In genomic region chr16:30271223-30271761, GRCm38 (mm10) we compare ENCODE assay signal across 20 mouse cellular contexts. TPM values are rescaled to one million over a fixed set of nuclear protein-coding genes. Genes with fewer than 3 reads are reported as not detected.
DNase-seq lines count a peak whose midpoint lies in the region; ATAC-seq and TF ChIP-seq lines count a peak whose summit lies in the region.
"Had no signal": no experiment of that assay in that cellular context is flagged by ENCODE, and none has a peak within 500 bp of the region (broad histone marks: within the 10 kb centered on the region; RNA-seq: fewer than 3 reads in every experiment).

No protein-coding gene starts in this region.

- no peak overlapping the region for H3K4me3 ChIP-seq in heart, postnatal 0 days (ENCODE audit: low read depth, low read length)
- H3K4me3 ChIP-seq in embryonic facial prominence, embryonic 10.5 days: no peak overlapping the region
- H3K4me3 ChIP-seq in embryonic fibroblast, embryonic 13.5 days (ENCODE audit: insufficient read depth, low read length): no peak overlapping the region
- no peak overlapping the region for H3K4me3 ChIP-seq in stomach, embryonic 14.5 days (ENCODE audit: low read depth, low read length)
- H3K4me3 ChIP-seq: midbrain, embryonic 15.5 days had no signal

- H3K9me3 ChIP-seq in heart, postnatal 0 days (replicated peaks; ENCODE audit: control insufficient read depth, low read length): no peaks in the 10 kb centered on the region
- no peaks in the 10 kb centered on the region for H3K9me3 ChIP-seq in embryonic facial prominence, embryonic 10.5 days
- H3K9me3 ChIP-seq in stomach, embryonic 14.5 days (ENCODE audit: control insufficient read depth, low read depth, low read length): no peaks in the 10 kb centered on the region
- H3K9me3 ChIP-seq: midbrain, embryonic 15.5 days had no signal

- 55% methylated on average over 8 of the region's 8 CpGs for WGBS in heart, postnatal 0 days
- 48% methylated on average over 8 of the region's 8 CpGs for WGBS in embryonic facial prominence, embryonic 10.5 days
- 45% methylated on average over 8 of the region's 8 CpGs for WGBS in stomach, embryonic 14.5 days

- TF ChIP-seq EP300 in heart, postnatal 0 days (IDR thresholded peaks at IDR 0.05; ENCODE audit: low read depth): no peak

- no peak overlapping the region for H3K4me2 ChIP-seq in heart, postnatal 0 days (ENCODE audit: low read depth, low read length)
- no peak overlapping the region for H3K4me2 ChIP-seq in stomach, embryonic 14.5 days (replicated peaks; ENCODE audit: low read depth, low read length)
- H3K4me2 ChIP-seq: midbrain, embryonic 15.5 days had no signal

- 0 out of 2 replicates have a peak, but pooled peaks have one; percentile 19 for TF ChIP-seq POLR2A in embryonic fibroblast, embryonic 13.5 days (IDR thresholded peaks at IDR 0.05; ENCODE audit: low read depth, low read length)

- no peak for ATAC-seq in heart, postnatal 0 days (ENCODE audit: insufficient read depth, low read depth)
- 0 out of 2 replicates have a peak, but pooled peaks have one; percentile 49 for ATAC-seq in stomach, embryonic 14.5 days (ENCODE audit: insufficient number of reproducible peaks, insufficient read depth, low FRiP score, low read depth)
- ATAC-seq: activated CD4-positive, CD25-positive, alpha-beta regulatory T cell, adult 4 months; hindbrain, embryonic 16.5 days; midbrain, embryonic 15.5 days had no signal

- H3K36me3 ChIP-seq in heart, postnatal 0 days (replicated peaks; ENCODE audit: control insufficient read depth, insufficient read depth, low read length): no peaks in the 10 kb centered on the region
- H3K36me3 ChIP-seq in embryonic facial prominence, embryonic 10.5 days (replicated peaks): no peaks in the 10 kb centered on the region
- no peaks in the 10 kb centered on the region for H3K36me3 ChIP-seq in stomach, embryonic 14.5 days (ENCODE audit: control insufficient read depth, insufficient read depth, low read length)
- H3K36me3 ChIP-seq: midbrain, embryonic 15.5 days had no signal

- no peaks in the 10 kb centered on the region for H3K27me3 ChIP-seq in heart, postnatal 0 days (ENCODE audit: control insufficient read depth, insufficient read depth, low read length)
- peaks cover 10% of the 10 kb centered on the region; the same call in 1 of the 2 replicates for H3K27me3 ChIP-seq in embryonic facial prominence, embryonic 10.5 days (replicated peaks; ENCODE audit: low read depth, poor library complexity, severe bottlenecking)
- H3K27me3 ChIP-seq in stomach, embryonic 14.5 days (ENCODE audit: control insufficient read depth, insufficient read depth, low read length): no peaks in the 10 kb centered on the region
- H3K27me3 ChIP-seq: midbrain, embryonic 15.5 days had no signal

- intact Hi-C loops in heart, postnatal 14 days (cut with DNase I): no loop called here

- no peak for DNase-seq in heart, postnatal 0 days (ENCODE audit: low spot score)
- DNase-seq in heart, postnatal 14 days: no peak
- peak; percentile 36 for DNase-seq in embryonic facial prominence, embryonic 10.5 days (ENCODE audit: low spot score)
- DNase-seq in kidney, postnatal 4 days: no peak
- DNase-seq in spleen, postnatal 10 days (ENCODE audit: low spot score in 2 of 2): no peak
- DNase-seq: cerebellum, adult 11-12 months; gastrocnemius, postnatal 25 days had no signal

- H3K4me1 ChIP-seq in heart, postnatal 0 days (ENCODE audit: control insufficient read depth, insufficient read depth): peaks cover 7% of the 10 kb centered on the region; the same call in 1 of the 2 replicates
- peaks cover 32% of the 10 kb centered on the region for H3K4me1 ChIP-seq in embryonic facial prominence, embryonic 10.5 days
- peaks cover 11% of the 10 kb centered on the region for H3K4me1 ChIP-seq in embryonic fibroblast, embryonic 13.5 days (ENCODE audit: control insufficient read depth, insufficient read depth, low read length)
- peaks cover 10% of the 10 kb centered on the region; the same call in 1 of the 2 replicates for H3K4me1 ChIP-seq in stomach, embryonic 14.5 days (ENCODE audit: control insufficient read depth, insufficient read depth, low read length)
- H3K4me1 ChIP-seq: midbrain, embryonic 15.5 days had no signal

- peak overlapping the region; percentile 15; the same call in 1 of the 2 replicates for H3K27ac ChIP-seq in heart, postnatal 0 days (ENCODE audit: low read depth)
- H3K27ac ChIP-seq in embryonic facial prominence, embryonic 10.5 days (replicated peaks): peak overlapping the region; percentile 76
- H3K27ac ChIP-seq in embryonic fibroblast, embryonic 13.5 days (ENCODE audit: insufficient read depth, low read length): peak overlapping the region; percentile 95
- peak overlapping the region; percentile 52 for H3K27ac ChIP-seq in stomach, embryonic 14.5 days (ENCODE audit: low read length)
- H3K27ac ChIP-seq: midbrain, embryonic 15.5 days had no signal

- no peak for TF ChIP-seq CTCF in heart, postnatal 0 days (IDR thresholded peaks at IDR 0.05; ENCODE audit: low read depth)
- TF ChIP-seq CTCF in embryonic fibroblast, embryonic 13.5 days (IDR thresholded peaks at IDR 0.05; ENCODE audit: borderline replicate concordance, insufficient read depth, low read length): no peak

- H3K9ac ChIP-seq in heart, postnatal 0 days (replicated peaks; ENCODE audit: low read depth, low read length): no peak overlapping the region
- no peak overlapping the region for H3K9ac ChIP-seq in stomach, embryonic 14.5 days (replicated peaks; ENCODE audit: low read depth, low read length)
- H3K9ac ChIP-seq: midbrain, embryonic 15.5 days had no signal

RNA-seq across cellular contexts. Expression of gene Cpn2, which starts 4.0 kb away (rescaled TPM):
- 1.2 TPM in 1 of 2 replicates, not detected in the other for total RNA-seq in heart, postnatal 0 days (2014; rRNA removed; ENCODE audit: low replicate concordance)
- polyA plus RNA-seq in heart, postnatal 0 days (2015; fragmentation: Nextera tagmentation; extraction: Ambion mirVana): 0.10 and 0.19 TPM in 2 replicates
- total RNA-seq in heart, postnatal 14 days (2021): under 1 TPM in 1 of 2 experiments, not detected in 1; 0.14 TPM
- not detected in 2 replicates for polyA plus RNA-seq in embryonic facial prominence, embryonic 10.5 days (2016; fragmentation: Nextera tagmentation; extraction: Ambion mirVana)
- polyA plus RNA-seq in embryonic fibroblast, embryonic 13.5 days (2011; ENCODE audit: insufficient read length, low read depth, missing spikeins): 0.43 and 0.67 TPM in 2 replicates
- not detected in 2 replicates for polyA plus RNA-seq in stomach, embryonic 14.5 days (2014; fragmentation: Nextera tagmentation; extraction: Ambion mirVana)
- total RNA-seq: gastrocnemius, postnatal 25 days; left cerebral cortex, postnatal 25 days; megakaryocyte progenitor cell, adult 5-6 weeks; MEL had no signal
- polyA plus RNA-seq: activated CD4-positive, CD25-positive, alpha-beta regulatory T cell, adult 4 months; cortical plate, adult 2 months; frontal cortex, adult 2 months; heart, embryonic 16.5 days; hindbrain, embryonic 16.5 days; kidney, embryonic 16.5 days; midbrain, embryonic 15.5 days; neural tube, embryonic 11.5 days had no signal

RNA-seq across cellular contexts. Expression of gene Lrrc15, which starts 11.8 kb away (rescaled TPM):
- total RNA-seq in heart, postnatal 0 days (2014; rRNA removed; ENCODE audit: low replicate concordance): 0.04 TPM in 1 of 2 replicates, not detected in the other
- polyA plus RNA-seq in heart, postnatal 0 days (2015; fragmentation: Nextera tagmentation; extraction: Ambion mirVana): 0.38 and 0.53 TPM in 2 replicates
- under 1 TPM; 0.29 to 0.33 TPM for total RNA-seq in heart, postnatal 14 days (2021)
- polyA plus RNA-seq in embryonic facial prominence, embryonic 10.5 days (2016; fragmentation: Nextera tagmentation; extraction: Ambion mirVana): 0.18 and 0.66 TPM in 2 replicates
- polyA plus RNA-seq in embryonic fibroblast, embryonic 13.5 days (2011; ENCODE audit: insufficient read length, low read depth, missing spikeins): 96.3 and 98.3 TPM in 2 replicates
- polyA plus RNA-seq in stomach, embryonic 14.5 days (2014; fragmentation: Nextera tagmentation; extraction: Ambion mirVana): 0.52 and 0.55 TPM in 2 replicates
- total RNA-seq: left cerebral cortex, postnatal 25 days; megakaryocyte progenitor cell, adult 5-6 weeks; MEL had no signal
- polyA plus RNA-seq: activated CD4-positive, CD25-positive, alpha-beta regulatory T cell, adult 4 months; cortical plate, adult 2 months; frontal cortex, adult 2 months had no signal

RNA-seq across cellular contexts. Expression of gene Gp5, which starts 39.3 kb away (rescaled TPM):
- 0.53 TPM in 1 of 2 replicates, not detected in the other for total RNA-seq in heart, postnatal 0 days (2014; rRNA removed; ENCODE audit: low replicate concordance)
- 0.19 and 0.36 TPM in 2 replicates for polyA plus RNA-seq in heart, postnatal 0 days (2015; fragmentation: Nextera tagmentation; extraction: Ambion mirVana)
- under 1 TPM; 0.33 to 0.39 TPM for total RNA-seq in heart, postnatal 14 days (2021)
- 0.93 and 2.0 TPM in 2 replicates for polyA plus RNA-seq in embryonic facial prominence, embryonic 10.5 days (2016; fragmentation: Nextera tagmentation; extraction: Ambion mirVana)
- polyA plus RNA-seq in embryonic fibroblast, embryonic 13.5 days (2011; ENCODE audit: insufficient read length, low read depth, missing spikeins): 0.54 TPM in 1 of 2 replicates, not detected in the other
- 0.56 and 0.65 TPM in 2 replicates for polyA plus RNA-seq in stomach, embryonic 14.5 days (2014; fragmentation: Nextera tagmentation; extraction: Ambion mirVana)
- polyA plus RNA-seq: activated CD4-positive, CD25-positive, alpha-beta regulatory T cell, adult 4 months had no signal

Comparison
In these comparisons a context has a peak if more than half of its experiments do, and no peak if none do; other contexts are left out.
1. H3K27ac ChIP-seq: peak in every context shown above with its lines; median percentile 95 in embryonic fibroblast, embryonic 13.5 days; 76 in embryonic facial prominence, embryonic 10.5 days; 52 in stomach, embryonic 14.5 days; 15 in heart, postnatal 0 days.
2. RNA of gene Lrrc15, which starts 11.8 kb away (polyA plus RNA-seq): 96.3 to 98.3 TPM in embryonic fibroblast, embryonic 13.5 days; 0.18 to 0.66 TPM in embryonic facial prominence, embryonic 10.5 days, 0.38 to 0.53 TPM in heart, postnatal 0 days and 0.52 to 0.55 TPM in stomach, embryonic 14.5 days; every median in the first group is over 10 times any median in the second.